Mouse (Mus musculus): ENCODE measurements around the gene Gm21900. TPM values are rescaled to one million over a fixed set of nuclear protein-coding genes. Genes with fewer than 3 reads are reported as not detected.
"Not testable (repeated sequence)": the region's sequence is repeated elsewhere in the genome, so short reads cannot be mapped to it uniquely, and the experiment has no call there.

Gene Gm21900
- polyA plus RNA-seq (2014; fragmentation: Nextera tagmentation; extraction: Ambion mirVana) = not detected in 2 replicates

DNA sequence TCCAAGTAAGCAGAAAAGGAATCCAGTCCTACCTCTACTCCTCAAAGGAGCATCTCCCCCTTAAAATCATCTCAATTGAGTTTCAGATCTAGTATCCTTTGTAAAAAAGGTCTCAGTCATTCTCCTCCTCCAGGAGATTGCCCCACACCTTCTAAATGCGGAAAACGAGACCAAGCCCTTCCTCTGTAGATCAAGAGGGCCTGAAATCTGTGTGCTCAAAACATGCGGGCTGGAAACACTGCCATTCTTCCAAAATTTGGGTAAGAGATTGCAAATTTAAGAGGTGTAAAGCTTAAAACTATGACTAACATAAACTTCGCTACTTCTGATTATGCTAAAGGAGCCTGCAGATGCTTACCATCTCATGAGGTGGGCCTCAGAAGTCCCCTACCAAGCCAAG, at the start of gene Gm21900:
Gm21900 (plus strand) TSS at position 301 of the 400 bp plus-strand sequence.
- not testable (repeated sequence) for DNase-seq (ENCODE audit: low spot score); ATAC-seq (ENCODE audit: low FRiP score); H3K36me3 ChIP-seq (replicated peaks; ENCODE audit: control insufficient read depth, insufficient read depth); H3K4me3 ChIP-seq (replicated peaks; ENCODE audit: low read length); H3K27ac ChIP-seq; H3K9ac ChIP-seq; H3K9me3 ChIP-seq (ENCODE audit: control insufficient read depth, low read length); H3K4me2 ChIP-seq (replicated peaks); H3K27me3 ChIP-seq (ENCODE audit: control insufficient read depth, insufficient read depth, low read length); H3K4me1 ChIP-seq (replicated peaks; ENCODE audit: control insufficient read depth, insufficient read depth, low read length)
- 78% methylated on average over 4 of the region's 4 CpGs for WGBS

- not testable (repeated sequence) for H3K9me3 ChIP-seq (ENCODE audit: control insufficient read depth, low read length); ATAC-seq (ENCODE audit: low FRiP score); H3K4me3 ChIP-seq (replicated peaks; ENCODE audit: low read length); H3K4me2 ChIP-seq (replicated peaks); H3K9ac ChIP-seq; H3K27ac ChIP-seq; H3K27me3 ChIP-seq (ENCODE audit: control insufficient read depth, insufficient read depth, low read length); H3K36me3 ChIP-seq (replicated peaks; ENCODE audit: control insufficient read depth, insufficient read depth); H3K4me1 ChIP-seq (replicated peaks; ENCODE audit: control insufficient read depth, insufficient read depth, low read length); DNase-seq (ENCODE audit: low spot score)
- WGBS = no CpG with 5 or more reads among the region's 25 CpGs
Observed at GRCm38 (mm10) chrY:10643516-10643915, 27.4 kb downstream of the Gm21900 start.

Other genes starting within 250 kb of the Gm21900 start
- gene Gm28510, start 203.6 kb upstream of the Gm21900 start, polyA plus RNA-seq (2014; fragmentation: Nextera tagmentation; extraction: Ambion mirVana) = not detected in 2 replicates
- gene Gm20737, start 80.3 kb upstream of the Gm21900 start, polyA plus RNA-seq (2014; fragmentation: Nextera tagmentation; extraction: Ambion mirVana) = not detected in 2 replicates
- not detected in 2 replicates for gene Gm21775, start 62.9 kb upstream of the Gm21900 start, polyA plus RNA-seq (2014; fragmentation: Nextera tagmentation; extraction: Ambion mirVana)
- not detected in 2 replicates for gene Gm20777, start 136.1 kb downstream of the Gm21900 start, polyA plus RNA-seq (2014; fragmentation: Nextera tagmentation; extraction: Ambion mirVana)